Mouse (Mus musculus) erythroblast, embryonic 14.5 days (primary cell): Measurements from ENCODE around the gene Cdhr3.

Experiments
- GATA1 ChIP-seq: IDR thresholded peaks from 2 replicates; pipeline ENCODE4 v1.6.1; 2012; ENCODE audit warnings: low read length, inconsistent platforms, mixed read lengths
- TAL1 ChIP-seq: IDR thresholded peaks from 3 replicates; pipeline ENCODE4 v1.6.1; 2012; ENCODE audit warnings: low read length, inconsistent platforms, mixed read lengths

DNA sequence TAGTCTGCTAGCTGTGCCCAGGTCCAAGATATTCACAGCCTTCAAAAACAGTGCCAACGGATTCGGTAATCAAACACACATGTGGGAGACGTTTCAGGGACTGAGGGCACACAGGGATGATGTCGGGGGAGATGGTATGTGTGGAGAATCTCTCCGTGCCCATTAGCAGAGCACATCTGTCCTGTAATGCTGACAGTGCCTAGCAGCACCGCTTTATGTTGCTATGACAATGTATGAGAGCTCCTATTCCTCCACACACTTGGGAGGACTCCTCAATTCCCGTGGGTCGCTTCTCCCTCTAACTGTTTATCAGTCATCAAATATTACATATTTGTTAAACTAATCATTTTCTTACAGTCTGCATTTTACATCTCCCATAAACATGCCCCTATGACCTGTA, 9.0 kb upstream of the Cdhr3 start:
- TF ChIP-seq TAL1 (no peak), GATA1 (no peak)
